Mouse (Mus musculus) adrenal gland, adult 18-20 months (tissue): ENCODE results near the gene Thada. TPM values are rescaled to one million over a fixed set of nuclear protein-coding genes. Genes with fewer than 3 reads are reported as not detected.
"Not testable (repeated sequence)": the region's sequence is repeated elsewhere in the genome, so short reads cannot be mapped to it uniquely, and the experiment has no call there.

Source experiments
- DNase-seq, 2 experiments: peaks; one replicate each; pipeline ENCODE4 v3.0.0; 2021 to 2022; ENCODE audit warnings: low spot score in 2 of 2
- total RNA-seq, 2 experiments: library from RNA; stranded (reverse); gene quantifications; 1 replicate in 1 of 2; 2 replicates in 1 of 2; pipeline ENCODE4 v1.2.3; 2021

Gene Thada
- total RNA-seq, 2 experiments from 2014 or later: 13.7 to 15.0 TPM

GRCm38 (mm10) chr17:84305074-84305473 lies 160.9 kb downstream of the Thada start:
- DNase-seq: no peak

GRCm38 (mm10) chr17:84304141-84304540 lies 161.9 kb downstream of the Thada start:
- DNase-seq: no peak

GRCm38 (mm10) chr17:84297976-84298375 lies 168.0 kb downstream of the Thada start:
- no peak for DNase-seq

GRCm38 (mm10) chr17:84293221-84293620 lies 172.8 kb downstream of the Thada start:
- DNase-seq: no peak

- DNase-seq: not testable (repeated sequence)
Measured at GRCm38 (mm10) chr17:84291228-84291627, 174.8 kb downstream of the Thada start.

GRCm38 (mm10) chr17:84287675-84288420 lies 178.2 kb downstream of the Thada start:
- DNase-seq: no peak

GRCm38 (mm10) chr17:84286536-84286935 lies 179.5 kb downstream of the Thada start:
- DNase-seq: no peak

GRCm38 (mm10) chr17:84282388-84283280 lies 183.4 kb downstream of the Thada start:
- no peak for DNase-seq

GRCm38 (mm10) chr17:84279001-84279400 lies 187.0 kb downstream of the Thada start:
- DNase-seq: no peak

- no peak for DNase-seq
Measured at GRCm38 (mm10) chr17:84278193-84278953, 187.6 kb downstream of the Thada start.

GRCm38 (mm10) chr17:84274999-84275398 lies 191.0 kb downstream of the Thada start:
- no peak for DNase-seq

- DNase-seq: no peak
Measured at GRCm38 (mm10) chr17:84274163-84274562, 191.8 kb downstream of the Thada start.

GRCm38 (mm10) chr17:84272557-84273261 lies 193.3 kb downstream of the Thada start:
- no peak for DNase-seq

- DNase-seq: no peak
Measured at GRCm38 (mm10) chr17:84271566-84272202, 194.3 kb downstream of the Thada start.

- no peak for DNase-seq
Measured at GRCm38 (mm10) chr17:84269722-84270121, 196.3 kb downstream of the Thada start.

GRCm38 (mm10) chr17:84268450-84268849 lies 197.6 kb downstream of the Thada start:
- DNase-seq: no peak

- no peak for DNase-seq
Measured at GRCm38 (mm10) chr17:84267456-84268074, 198.4 kb downstream of the Thada start.

- DNase-seq: no peak
Measured at GRCm38 (mm10) chr17:84266161-84266948, 199.7 kb downstream of the Thada start.
